Mouse (Mus musculus) right cerebral cortex, postnatal 36 days (tissue): ENCODE results near the gene C6.

Source experiments
- DNase-seq, 2 experiments: peaks; one replicate each; pipeline ENCODE4 v3.0.0; 2022; ENCODE audit warnings: low spot score in 2 of 2, mixed read lengths in 1 of 2

C6 gene

GRCm38 (mm10) chr15:4726830-4727310 is at the start of gene C6:
C6 (plus strand) TSS chr15:4727175.
- DNase-seq = no peak

- no peak for DNase-seq
Observed at GRCm38 (mm10) chr15:4697604-4698003, 29.4 kb upstream of the C6 start.

GRCm38 (mm10) chr15:4734150-4734549 is 7.2 kb downstream of the C6 start:
- DNase-seq = no peak

GRCm38 (mm10) chr15:4734996-4735609 is 8.1 kb downstream of the C6 start:
- DNase-seq = no peak

GRCm38 (mm10) chr15:4747656-4748055 is 20.7 kb downstream of the C6 start:
- no peak for DNase-seq

GRCm38 (mm10) chr15:4790378-4790777 is 63.4 kb downstream of the C6 start:
- no peak for DNase-seq

GRCm38 (mm10) chr15:4796861-4797260 is 69.9 kb downstream of the C6 start:
- no peak for DNase-seq

- no peak for DNase-seq
Observed at GRCm38 (mm10) chr15:4804256-4804655, 77.3 kb downstream of the C6 start.

- DNase-seq = no peak
Observed at GRCm38 (mm10) chr15:4808131-4808530, 81.2 kb downstream of the C6 start.

- DNase-seq = no peak
Observed at GRCm38 (mm10) chr15:4814976-4815375, 88.0 kb downstream of the C6 start.

- DNase-seq = peak; percentile 7 to 32
Observed at GRCm38 (mm10) chr15:4815711-4816110, 88.7 kb downstream of the C6 start.

GRCm38 (mm10) chr15:4816752-4817493 is 89.9 kb downstream of the C6 start:
- no peak for DNase-seq

GRCm38 (mm10) chr15:4818437-4818836 is 91.5 kb downstream of the C6 start:
- no peak for DNase-seq

GRCm38 (mm10) chr15:4821161-4821560 is 94.2 kb downstream of the C6 start:
- no peak for DNase-seq

- DNase-seq = no peak
Observed at GRCm38 (mm10) chr15:4821824-4822223, 94.8 kb downstream of the C6 start.

GRCm38 (mm10) chr15:4827736-4828135 is 100.8 kb downstream of the C6 start:
- no peak for DNase-seq

GRCm38 (mm10) chr15:4836354-4836753 is 109.4 kb downstream of the C6 start:
- DNase-seq = no peak

GRCm38 (mm10) chr15:4850015-4850414 is 123.0 kb downstream of the C6 start:
- DNase-seq = no peak
